Mouse (Mus musculus): ENCODE measurements at regions not wholly inside any gene's neighbourhood (a gene's known extent, or its start where the extent isn't known, plus 50 kb on each side); places are given as distances from the start of the nearest gene placed in this dataset.

DNA sequence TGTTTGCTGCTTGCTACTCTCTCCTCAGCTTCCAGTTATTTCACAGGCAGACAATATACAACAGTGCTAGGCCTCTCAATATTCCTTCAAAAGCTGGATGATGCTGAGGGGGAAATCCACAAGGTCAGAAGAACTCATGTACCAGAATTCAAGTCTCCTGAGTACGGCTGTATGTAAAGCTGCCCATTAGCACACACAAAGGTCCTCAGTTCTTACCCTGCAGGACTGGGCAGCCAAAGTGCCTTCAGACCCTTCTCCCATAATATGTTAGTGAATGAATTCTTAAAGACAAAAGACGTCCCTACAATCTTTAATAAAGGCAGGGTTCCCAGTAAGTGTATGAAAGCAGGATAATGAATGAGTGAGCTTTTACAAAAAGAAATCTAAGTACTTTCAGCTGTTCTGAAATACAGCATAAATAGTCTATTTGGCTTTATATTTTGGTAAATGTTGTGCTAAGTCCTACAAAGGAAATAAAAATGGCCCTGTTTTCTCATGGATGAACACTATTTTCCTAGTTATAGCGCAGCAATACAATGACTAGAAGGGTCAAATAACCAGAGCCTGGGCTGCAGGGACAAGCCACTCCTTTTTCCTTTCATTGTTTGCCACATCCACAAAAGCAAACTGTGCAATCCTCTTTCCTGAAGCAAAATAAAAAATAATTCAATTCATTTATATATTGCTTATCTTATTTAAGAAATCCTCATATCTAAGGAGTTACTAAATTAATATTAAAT is 384.8 kb upstream of the Ccnh start:
- no peak overlapping the region for H3K27ac ChIP-seq
- no peak overlapping the region for H3K4me3 ChIP-seq
- no peak overlapping the region for H3K4me2 ChIP-seq
- H3K9me3 ChIP-seq: no peaks in the 10 kb centered on the region
- no peaks in the 10 kb centered on the region for H3K4me1 ChIP-seq
- no peaks in the 10 kb centered on the region for H3K36me3 ChIP-seq
- H3K27me3 ChIP-seq: no peaks in the 10 kb centered on the region
- WGBS: 71% methylated on average over 3 of the region's 3 CpGs
- no peak overlapping the region for H3K9ac ChIP-seq
- ATAC-seq (ENCODE audit: borderline replicate concordance, extremely low read depth, low FRiP score, low TSS enrichment): no peak

DNA sequence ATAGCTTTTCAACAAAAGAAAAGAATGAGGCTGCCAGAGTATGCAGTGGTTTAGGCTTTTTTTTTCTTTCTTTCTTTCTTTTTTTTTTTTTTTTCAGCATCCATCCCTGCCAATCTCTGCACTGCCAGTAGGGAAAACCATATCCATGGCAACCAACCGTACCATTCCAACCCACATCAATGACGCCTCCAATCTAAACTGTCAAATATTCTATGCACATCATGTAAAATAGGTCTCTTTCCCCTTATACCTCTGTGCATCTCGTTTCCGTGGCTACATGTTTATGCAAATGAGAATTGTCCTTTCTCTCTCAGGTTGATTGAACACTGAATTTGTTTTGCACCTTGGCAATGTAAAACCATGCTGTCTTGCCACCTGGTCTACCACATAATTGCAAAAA is 384.0 kb upstream of the Ccnh start:
- Histone ChIP-seq H3K36me3 (no peaks in the 10 kb centered on the region), H3K4me2 (no peak overlapping the region), H3K9me3 (no peaks in the 10 kb centered on the region), H3K4me3 (no peak overlapping the region), H3K27ac (no peak overlapping the region), H3K4me1 (no peaks in the 10 kb centered on the region), H3K27me3 (no peaks in the 10 kb centered on the region), H3K9ac (no peak overlapping the region)
- no peak for ATAC-seq (ENCODE audit: borderline replicate concordance, extremely low read depth, low FRiP score, low TSS enrichment)
- WGBS: 80% methylated on average over 4 of the region's 4 CpGs

GRCm38 (mm10) chr13:84809605-84810004 is 379.6 kb upstream of the Ccnh start:
- no peak overlapping the region for H3K27ac ChIP-seq
- no peaks in the 10 kb centered on the region for H3K9me3 ChIP-seq
- H3K4me3 ChIP-seq: no peak overlapping the region
- 82% methylated on average over 3 of the region's 3 CpGs for WGBS
- H3K36me3 ChIP-seq: no peaks in the 10 kb centered on the region
- no peak overlapping the region for H3K4me2 ChIP-seq
- no peaks in the 10 kb centered on the region for H3K27me3 ChIP-seq
- no peak for ATAC-seq (ENCODE audit: borderline replicate concordance, extremely low read depth, low FRiP score, low TSS enrichment)
- H3K4me1 ChIP-seq: no peaks in the 10 kb centered on the region
- no peak overlapping the region for H3K9ac ChIP-seq
